Mouse (Mus musculus): ENCODE data around the gene Top3b.

GRCm38 (mm10) chr16:16829671-16830070, 40.9 kb upstream of the Top3b start:
- TF ChIP-seq POLR2A (IDR thresholded peaks at IDR 0.05; ENCODE audit: control insufficient read depth, low read depth, low read length) (no peak), CTCF (IDR thresholded peaks at IDR 0.05; ENCODE audit: control insufficient read depth, insufficient read depth, insufficient replicate concordance, low read depth, low read length) (no peak)
